ENCODE assay signal across 13 mouse cellular contexts in the genomic region with DNA sequence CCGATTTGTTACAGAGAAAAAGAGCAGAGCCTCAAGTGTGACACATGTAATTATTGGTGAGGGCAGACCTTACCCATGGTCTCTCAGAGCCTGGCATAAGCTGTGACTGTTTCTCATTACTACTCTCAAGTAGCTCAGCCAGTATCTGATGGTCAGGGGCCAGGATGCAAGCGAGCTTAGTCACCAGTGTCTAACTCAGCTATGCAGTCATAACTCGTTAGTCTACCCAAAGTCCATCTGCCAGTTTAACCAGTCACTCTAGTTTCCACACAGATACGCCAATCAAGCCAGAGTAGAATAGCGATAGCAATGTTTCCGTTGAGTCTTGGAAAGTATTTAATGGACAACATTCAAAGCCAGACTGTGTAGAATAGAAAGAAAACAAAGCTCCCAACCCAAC.
DNase-seq lines count a peak whose midpoint lies in the region.
"Had no signal": no experiment of that assay in that cellular context is flagged by ENCODE, and none has a peak within 500 bp of the region (broad histone marks: within the 10 kb centered on the region; RNA-seq: fewer than 3 reads in every experiment).

No protein-coding gene starts in this region.

- peak; percentile 18 for DNase-seq in urinary bladder, postnatal 25 days (ENCODE audit: low spot score)
- DNase-seq in urinary bladder, postnatal 10 days (ENCODE audit: low spot score): no peak
- peak; percentile 74 for DNase-seq in Muller cell, postnatal 12 days (ENCODE audit: inconsistent ontology term)
- DNase-seq in fibroblast of lung, adult 2 months (ENCODE audit: low read depth): peak; percentile 13
- DNase-seq in kidney, postnatal 36 days: no peak
- DNase-seq in layer of hippocampus, postnatal 25 days (ENCODE audit: extremely low spot score in 1 of 2, low spot score in 1 of 2): no peak
- DNase-seq: adrenal gland, adult 8-10 months; adrenal gland, postnatal 36 days; B cell, adult 2 months; gastrocnemius, postnatal 10 days; heart, adult 18-20 months; heart, postnatal 10 days; heart, postnatal 4 days had no signal

Comparison
In these comparisons a context has a peak if more than half of its experiments do, and no peak if none do; other contexts are left out.
1. DNase-seq: peak in urinary bladder, postnatal 25 days (single experiment), Muller cell, postnatal 12 days (single experiment) and fibroblast of lung, adult 2 months (single experiment); none in urinary bladder, postnatal 10 days (single experiment), kidney, postnatal 36 days (0 of 2) and layer of hippocampus, postnatal 25 days (0 of 2).